Mouse (Mus musculus): ENCODE data around the gene Uri1.
A peak's percentile ranks its signal among the peaks of the same experiment; 100 is the strongest.

Uri1 gene

DNA sequence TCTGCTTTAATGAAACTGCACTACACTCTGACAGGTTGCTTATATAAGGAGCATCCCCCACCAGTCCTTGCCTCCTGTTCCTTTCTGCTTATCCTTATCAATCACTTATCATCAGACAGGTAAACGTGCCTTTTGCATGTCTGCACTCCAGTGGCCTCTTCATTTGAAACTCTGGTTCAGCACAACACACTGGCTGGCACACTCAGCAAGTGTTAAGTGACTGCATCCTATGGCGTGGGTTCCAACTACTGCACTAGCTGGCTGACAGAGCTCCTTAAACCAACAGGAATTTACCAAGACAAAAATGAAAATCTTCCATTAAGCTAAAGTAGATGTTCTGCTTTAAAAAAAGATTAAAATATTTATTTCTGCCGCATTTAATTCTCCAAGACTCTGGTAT lies 9.4 kb downstream of the Uri1 start:
- no peak for DNase-seq (ENCODE audit: low spot score)

DNA sequence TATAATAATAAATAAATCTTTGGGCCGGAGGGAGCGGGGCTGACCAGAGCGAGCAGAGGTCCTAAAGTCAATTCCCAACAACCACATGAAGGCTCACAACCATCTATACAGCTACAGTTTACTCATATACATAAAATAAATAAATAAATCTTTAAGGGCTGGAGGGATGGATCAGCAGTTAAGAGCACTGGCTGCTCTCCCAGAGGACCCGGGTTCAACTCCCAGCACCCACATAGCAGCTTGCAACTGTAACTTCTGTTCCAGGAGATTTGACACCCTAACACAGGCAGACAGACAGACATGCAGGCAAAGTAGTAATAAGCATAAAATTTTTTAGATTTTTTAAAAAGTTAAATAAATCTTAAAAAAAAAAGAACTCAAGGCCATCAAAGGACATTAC lies 10.5 kb downstream of the Uri1 start:
- no peak for DNase-seq (ENCODE audit: low spot score)

DNA sequence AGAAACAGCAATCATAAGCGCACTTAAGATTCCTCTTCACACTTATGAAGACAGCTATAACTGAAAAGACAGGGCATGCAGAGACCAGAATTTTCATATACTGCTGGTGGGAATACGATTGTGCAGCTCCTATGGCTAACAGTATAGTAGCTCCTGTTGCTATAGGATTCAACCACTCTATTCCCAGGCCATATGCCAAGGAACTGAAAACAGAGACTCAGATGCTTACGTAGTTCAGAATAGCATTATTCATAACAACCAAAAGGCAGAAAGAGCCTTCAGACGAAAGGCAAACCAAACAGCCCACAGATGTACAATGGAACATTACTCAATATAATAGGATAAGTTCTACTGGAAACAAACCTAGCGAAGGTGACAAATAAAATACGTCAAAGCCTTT lies 15.0 kb downstream of the Uri1 start:
- DNase-seq (ENCODE audit: low spot score), result no peak

DNA sequence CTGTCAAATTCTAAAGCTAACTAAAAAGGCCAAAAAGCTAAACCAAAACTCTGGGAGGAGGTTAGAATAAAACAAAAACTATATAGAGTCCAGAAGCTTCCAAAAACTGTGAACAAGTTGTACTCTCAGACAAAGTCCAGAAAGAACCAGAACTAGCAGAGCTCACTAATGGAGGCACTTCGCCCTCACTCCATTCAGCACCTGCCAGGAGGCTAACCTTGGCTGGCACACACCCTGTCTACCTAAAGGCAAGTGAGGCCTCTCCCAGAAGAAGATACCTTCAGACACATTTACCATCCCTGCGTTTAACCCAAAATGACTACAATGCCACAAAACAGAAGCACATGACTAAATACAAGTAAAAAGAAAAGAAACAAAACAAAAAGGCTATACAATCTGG lies 20.9 kb downstream of the Uri1 start:
- DNase-seq (ENCODE audit: low spot score), result no peak

DNA sequence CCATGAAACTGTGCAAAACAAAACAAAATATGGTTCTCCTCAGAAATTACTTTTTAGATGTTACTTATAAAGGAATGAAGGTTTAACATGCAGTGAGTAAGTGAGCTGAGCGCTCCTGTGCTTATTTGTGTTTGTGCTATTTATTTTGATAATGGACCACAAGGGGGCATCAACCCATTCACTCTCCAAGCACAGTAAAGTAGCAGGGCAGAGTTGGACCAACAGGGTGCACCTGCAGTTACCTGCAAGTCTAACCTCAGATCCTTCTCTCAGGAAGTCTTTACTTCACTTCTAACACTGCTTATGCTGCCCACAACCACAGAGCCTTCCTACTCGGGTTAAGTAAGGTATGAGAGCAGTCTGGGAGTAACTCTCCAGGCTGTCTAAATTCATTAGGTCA lies 23.7 kb downstream of the Uri1 start:
- DNase-seq (ENCODE audit: low spot score), result no peak

DNA sequence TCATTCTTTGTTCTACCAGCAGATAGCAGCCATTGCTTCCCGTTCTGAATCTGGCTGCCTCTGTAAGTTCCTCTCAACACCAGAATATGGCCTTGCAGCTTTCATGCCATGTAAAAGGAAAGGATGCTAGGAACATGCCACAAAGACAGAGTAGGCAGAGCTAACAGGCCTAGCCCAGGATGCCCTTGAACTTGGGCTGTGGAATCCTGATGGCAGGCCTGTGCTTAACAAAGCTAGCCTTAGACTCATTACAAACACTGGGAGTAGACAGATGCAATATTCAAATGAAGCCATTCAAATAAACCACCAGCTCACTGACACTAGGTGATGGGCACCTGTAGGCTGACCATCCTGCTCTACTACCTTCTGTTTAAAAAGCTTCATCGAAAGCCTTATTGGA lies 30.5 kb downstream of the Uri1 start:
- DNase-seq (ENCODE audit: low spot score), result no peak

DNA sequence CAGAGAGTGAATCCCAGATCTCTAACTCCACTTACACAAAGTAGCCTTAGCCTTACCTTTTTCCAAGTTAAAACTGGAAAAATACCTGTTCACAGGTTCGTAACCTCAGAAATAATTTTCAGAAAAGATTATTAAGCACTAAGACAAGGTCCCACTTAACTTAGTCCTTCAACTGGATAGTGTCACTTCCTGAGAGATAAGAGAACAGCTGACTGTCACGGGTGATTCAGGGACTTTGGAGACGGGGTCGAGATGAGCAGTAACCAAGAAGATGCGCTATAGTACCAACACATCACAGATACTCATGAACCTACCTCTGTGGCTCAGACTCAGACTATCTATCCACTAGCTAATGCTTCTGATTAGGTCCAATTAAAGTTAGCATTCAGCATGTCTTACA lies 38.5 kb downstream of the Uri1 start:
- DNase-seq (ENCODE audit: low spot score), result no peak

DNA sequence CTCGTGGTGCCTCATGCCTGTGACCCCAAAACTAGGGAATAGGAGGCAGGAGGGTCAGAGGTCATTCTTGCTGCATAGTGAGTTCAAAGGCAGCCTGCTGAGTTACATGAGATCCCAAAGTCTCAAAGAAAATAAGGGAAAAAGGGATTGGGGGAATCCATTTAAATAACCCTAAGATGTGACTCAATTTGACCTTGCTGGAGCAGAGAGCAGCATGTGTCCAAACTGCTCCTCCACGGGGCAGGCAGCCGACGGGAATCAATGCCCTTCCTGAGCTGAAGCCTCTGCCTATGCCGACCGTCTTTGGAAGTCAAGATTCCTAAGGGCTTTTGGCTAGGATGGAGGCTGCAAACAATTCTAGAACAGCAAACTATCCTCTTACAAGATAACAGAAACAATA lies 39.9 kb downstream of the Uri1 start:
- DNase-seq (ENCODE audit: low spot score), result peak; percentile 26

DNA sequence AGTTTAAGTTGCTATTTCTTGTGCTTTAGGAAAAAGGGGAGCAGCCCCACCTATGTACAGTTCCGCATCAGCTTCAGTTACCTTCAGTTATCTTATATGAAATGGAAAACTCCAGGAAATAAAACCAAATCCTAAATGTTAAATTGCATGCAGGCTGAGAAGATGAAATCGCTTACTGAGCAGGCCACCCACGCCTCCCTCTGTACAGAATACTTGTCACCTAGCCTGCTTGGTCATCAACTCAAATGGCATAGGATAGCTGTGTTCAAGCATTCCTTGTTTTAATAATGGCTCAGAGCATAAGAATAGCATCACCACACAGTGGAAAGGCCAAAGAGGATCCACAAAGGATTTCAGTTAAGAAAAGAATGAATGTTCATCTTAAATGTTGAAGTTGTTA lies 43.6 kb downstream of the Uri1 start:
- no peak for DNase-seq (ENCODE audit: low spot score)

DNA sequence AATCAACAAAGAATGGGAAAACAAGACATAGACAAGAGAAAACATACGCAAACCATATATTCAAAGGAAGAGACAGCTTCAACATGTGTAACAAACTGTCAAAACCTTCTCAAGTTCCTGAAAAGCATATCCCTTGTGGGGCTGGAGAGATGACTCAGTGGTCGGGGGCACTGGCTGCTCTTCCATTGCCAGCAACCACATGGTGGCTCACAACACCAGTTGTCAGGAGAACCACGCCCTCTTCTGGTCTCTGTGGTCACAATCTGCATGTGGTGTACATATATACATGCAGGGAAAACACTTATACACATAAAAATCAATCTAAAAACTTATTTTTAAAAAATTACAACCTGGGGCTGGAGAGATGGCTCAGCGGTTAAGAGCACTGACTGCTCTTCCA lies 44.9 kb downstream of the Uri1 start:
- DNase-seq (ENCODE audit: low spot score), result no peak

DNA sequence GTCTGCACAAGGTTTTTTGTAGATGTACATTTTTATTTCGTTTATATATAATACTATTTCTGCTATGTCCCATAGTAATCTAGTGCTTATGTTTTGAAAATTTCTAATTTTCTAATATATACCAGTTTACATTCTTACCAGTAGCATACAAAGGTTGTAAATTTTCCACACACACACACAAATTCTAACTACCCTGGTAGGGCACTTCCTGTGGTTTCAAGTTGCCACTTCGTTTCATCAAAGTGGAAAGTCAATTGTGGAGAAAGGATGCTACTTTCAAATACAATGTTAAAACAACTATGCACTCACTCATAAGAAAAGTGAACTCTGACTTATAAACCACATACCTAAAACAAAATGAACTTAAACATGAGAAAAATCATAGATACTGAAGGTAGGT lies 45.7 kb downstream of the Uri1 start:
- no peak for DNase-seq (ENCODE audit: low spot score)

DNA sequence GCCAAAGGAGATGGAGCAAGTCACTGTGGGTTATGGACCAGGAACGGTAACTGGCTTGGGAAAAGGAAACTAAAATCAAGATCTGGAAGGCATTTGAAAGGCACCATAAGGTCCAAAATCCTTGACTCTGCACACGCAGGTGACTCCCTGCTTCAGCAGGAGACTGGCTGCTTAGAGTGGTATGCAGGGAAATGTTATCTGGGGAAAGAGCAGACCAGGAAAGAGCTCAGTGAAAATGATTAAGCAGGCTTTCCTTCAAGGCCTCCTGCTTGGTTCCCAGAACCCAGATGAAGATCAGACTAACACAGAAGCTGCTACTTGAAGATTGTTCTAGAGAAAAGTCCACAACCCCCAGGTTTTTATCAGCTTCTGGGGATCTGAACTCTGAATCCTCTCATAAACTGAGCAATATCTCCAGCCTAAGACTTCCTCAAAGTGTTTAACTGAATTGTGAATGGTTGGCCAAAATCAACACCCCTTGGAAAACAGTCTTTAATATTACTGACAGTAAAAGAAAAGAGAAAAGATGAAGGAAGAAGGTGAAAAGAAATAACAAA lies 50.3 kb downstream of the Uri1 start:
- DNase-seq (ENCODE audit: low spot score), result no peak

DNA sequence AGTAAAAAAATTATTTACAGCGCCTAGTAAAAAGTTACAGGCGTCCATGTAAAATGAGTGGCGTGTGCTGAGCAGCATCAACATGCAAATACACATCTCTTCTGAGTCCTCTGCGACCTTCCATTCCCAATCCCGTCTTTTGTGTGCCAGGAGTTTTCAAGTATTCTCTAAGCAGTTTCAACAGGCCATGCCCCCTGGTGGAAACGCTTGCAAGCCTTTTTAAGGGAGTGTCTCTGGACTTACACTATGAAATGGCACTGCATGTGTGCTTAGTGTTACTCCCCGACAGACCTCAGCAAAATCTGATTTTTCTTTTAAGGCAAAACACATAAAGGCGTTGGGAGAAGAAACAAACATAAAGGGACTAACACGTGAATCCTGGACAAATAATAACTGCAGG lies 50.8 kb downstream of the Uri1 start:
- DNase-seq (ENCODE audit: low spot score), result peak; percentile 49

DNA sequence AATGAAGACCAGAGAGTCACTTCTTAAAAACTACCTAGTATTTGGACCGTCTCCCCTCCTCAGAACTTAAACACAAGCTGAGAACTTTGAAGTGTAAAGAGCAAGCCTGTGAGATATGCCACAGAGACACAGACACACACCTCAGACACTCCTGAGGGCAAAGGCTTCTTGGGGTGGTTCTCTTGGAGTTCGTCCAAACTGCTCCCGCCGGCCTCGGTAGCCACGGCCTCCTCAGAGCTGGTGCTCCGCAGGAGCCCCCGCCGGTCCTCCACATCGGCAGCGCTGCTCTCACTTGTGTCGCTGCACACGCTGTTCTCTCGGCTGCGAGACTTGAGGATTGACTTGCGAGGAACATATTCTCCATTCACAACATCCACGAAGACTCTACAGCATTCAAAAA lies 61.0 kb downstream of the Uri1 start:
- DNase-seq (ENCODE audit: low spot score), result no peak

DNA sequence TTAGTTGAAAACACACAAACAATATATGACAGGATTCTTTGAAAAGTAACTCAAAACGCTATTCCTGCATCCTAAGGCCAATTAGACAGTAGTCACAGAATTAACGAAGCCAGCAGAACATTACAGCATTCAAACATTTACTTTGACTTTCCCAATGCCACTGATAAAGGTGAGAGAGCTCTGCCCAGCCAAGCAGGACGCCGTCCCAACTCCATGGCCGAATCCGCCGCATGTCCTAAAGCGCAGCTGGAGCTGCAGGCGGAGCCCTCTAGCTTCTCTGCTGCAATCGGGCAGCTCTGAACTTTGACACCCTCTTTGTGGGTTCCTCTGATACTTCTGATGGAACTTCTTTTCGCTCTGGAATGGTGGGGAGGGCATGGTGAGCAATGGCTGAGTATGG lies 62.1 kb downstream of the Uri1 start:
- no peak for DNase-seq (ENCODE audit: low spot score)

DNA sequence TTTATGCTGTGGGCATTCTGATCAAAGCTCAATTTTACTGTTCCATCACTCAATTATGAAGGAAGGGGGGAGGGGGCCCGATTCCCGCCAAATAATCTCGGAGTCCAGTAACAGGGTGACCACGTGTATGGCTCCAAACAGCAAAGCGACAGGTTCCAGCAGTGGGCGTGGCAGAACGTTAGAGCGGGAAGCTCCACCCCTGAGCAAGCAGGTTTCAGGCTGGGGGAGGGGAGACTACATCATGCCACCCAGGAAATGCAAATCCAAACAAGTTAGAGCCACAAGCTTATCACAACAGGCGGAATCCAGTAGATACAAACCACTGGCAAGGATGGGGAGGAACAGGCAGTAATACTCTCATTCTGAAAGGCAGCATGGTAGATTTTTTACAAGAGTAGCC lies 71.5 kb downstream of the Uri1 start:
- DNase-seq (ENCODE audit: low spot score), result no peak

DNA sequence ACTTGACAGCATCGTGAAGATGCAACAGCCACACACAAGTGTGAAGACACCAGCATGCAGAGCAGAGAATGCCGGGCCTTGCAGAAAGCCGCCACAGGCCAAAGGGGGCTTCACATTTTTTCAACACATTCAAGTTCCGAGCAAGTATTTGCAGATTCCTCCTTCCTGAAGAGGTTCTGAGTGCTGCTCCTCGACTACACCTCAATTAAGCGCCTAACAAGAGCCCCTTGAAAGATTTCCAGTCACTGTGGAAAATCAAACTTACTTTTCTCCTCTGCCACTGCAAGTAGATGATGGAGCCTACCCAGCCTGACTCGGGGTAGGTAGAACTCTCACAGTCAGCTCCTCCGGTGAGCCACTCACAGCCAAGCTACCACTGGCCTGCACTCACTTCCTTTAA lies 86.9 kb downstream of the Uri1 start:
- DNase-seq (ENCODE audit: low spot score), result no peak

DNA sequence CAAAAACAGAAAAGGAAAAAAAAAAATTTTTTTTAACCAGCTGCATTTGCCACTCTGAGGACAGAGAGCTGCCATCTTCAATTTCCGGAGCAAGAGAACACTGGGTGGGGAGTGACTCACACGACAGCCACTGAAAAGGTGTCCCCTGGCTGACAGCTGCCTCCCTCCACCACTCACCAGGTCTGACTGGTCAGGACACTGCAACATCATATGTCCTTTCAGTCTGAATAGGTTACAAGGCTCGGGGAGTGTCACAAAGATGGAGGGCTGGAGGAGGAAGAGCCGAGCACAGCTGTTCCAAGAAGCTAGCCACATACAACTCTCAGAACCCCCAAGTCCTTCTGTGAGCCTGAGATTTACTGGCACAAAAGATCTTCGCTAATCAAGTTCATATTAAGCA lies 87.6 kb downstream of the Uri1 start:
- no peak for DNase-seq (ENCODE audit: low spot score)

DNA sequence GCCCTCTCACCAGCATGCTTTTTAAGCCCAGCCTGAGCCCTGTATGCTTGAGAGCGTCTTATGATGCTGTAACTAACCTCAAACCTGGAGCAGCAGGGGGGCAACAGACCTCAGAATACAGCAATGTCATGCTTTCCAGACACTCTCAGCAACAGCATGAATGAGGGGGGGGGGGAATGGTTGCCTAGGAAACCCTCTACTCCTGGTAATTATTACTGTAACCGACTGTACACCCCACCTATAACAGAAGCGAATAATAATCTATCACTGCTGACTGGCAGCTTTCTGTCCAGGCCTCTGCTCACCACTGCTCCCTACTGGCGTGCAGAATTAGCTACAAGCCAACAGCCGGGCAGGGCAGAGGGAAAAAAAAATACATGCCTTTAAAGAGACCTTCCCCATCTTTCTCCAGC lies 88.6 kb downstream of the Uri1 start:
- DNase-seq (ENCODE audit: low spot score), result peak; percentile 65

DNA sequence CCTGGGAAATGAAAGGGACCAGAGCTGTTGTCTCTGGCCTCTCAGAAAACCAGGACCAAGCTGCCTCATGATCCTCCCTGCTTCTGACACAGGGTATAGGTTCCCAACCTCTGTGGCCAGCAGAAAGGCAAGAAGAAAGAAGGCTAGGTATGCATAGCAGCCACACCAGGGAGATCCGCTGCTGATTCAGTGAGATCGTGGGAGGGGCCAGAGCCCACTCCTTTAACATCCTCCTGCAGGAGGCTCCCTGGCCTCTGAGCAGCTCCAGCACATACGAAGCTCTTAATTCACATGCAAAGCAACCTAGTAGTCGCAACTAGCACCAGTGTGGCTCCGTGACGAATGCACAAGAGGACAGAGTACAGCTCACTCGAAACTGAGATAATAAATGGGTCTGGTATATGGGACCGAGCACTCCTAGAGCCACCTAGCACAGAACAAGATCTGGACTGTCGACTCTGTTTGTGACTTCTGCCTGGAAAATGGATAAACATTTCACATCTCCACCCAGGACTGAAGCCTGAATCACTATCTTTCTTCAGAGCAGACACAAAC lies 89.5 kb downstream of the Uri1 start:
- peak; percentile 17 for DNase-seq (ENCODE audit: low spot score)

DNA sequence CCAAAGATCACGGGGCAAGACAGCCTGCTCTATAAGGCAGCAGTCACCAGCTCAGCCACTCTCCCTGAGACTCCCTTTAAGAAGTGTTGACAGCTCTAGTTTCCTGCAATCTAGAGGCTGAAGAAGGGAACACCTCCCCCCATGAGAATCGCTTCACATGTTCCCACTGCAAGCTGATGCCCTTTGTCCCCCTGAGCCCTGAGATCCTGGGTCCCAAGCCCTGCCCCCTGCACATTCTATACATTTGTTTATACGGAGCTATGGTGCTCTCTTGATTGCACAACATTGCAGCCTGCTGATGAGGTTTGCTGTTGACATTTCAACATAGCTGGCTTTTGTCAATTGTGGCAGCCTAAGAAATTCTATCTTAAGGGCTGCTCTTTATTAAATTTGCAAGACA lies 91.7 kb downstream of the Uri1 start:
- peak; percentile 63 for DNase-seq (ENCODE audit: low spot score)

DNA sequence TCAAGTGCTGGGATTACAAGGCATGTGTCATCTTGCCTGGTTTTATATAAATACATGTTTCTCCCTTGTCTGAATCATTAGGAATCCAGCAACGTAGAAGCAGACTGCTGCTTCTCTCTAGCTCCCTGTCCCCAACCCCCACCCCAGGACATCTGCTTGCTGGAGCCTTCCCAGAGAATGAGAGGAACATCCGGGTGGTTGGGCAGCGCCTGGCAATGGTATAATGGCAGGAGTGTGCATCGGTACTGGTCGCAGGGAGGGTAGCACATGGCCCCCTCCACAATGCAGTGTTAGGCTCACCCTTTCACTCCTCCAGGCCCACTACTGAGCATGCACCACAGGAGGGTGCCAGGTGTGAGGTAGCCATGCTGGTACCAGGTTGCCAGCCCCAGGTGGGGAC lies 93.6 kb downstream of the Uri1 start:
- DNase-seq (ENCODE audit: low spot score), result no peak

DNA sequence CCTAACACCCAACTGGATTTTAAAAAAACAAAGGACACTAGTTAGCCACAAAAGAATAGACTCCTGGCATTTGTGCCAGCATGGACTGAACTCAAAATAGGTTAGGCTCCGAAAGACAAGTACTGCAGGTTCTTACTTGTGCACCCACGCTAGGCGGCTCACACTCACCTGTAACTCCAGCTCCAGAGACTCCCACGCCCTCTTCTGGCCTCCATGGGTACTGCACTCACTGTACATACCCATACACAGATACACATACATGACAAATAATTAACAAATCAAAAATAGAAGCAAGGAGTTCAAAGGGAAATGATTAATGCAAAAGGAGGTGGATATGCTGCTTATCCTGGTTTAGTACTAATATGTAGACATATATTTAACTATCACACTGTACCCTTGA lies 100.4 kb downstream of the Uri1 start:
- DNase-seq (ENCODE audit: low spot score), result no peak

DNA sequence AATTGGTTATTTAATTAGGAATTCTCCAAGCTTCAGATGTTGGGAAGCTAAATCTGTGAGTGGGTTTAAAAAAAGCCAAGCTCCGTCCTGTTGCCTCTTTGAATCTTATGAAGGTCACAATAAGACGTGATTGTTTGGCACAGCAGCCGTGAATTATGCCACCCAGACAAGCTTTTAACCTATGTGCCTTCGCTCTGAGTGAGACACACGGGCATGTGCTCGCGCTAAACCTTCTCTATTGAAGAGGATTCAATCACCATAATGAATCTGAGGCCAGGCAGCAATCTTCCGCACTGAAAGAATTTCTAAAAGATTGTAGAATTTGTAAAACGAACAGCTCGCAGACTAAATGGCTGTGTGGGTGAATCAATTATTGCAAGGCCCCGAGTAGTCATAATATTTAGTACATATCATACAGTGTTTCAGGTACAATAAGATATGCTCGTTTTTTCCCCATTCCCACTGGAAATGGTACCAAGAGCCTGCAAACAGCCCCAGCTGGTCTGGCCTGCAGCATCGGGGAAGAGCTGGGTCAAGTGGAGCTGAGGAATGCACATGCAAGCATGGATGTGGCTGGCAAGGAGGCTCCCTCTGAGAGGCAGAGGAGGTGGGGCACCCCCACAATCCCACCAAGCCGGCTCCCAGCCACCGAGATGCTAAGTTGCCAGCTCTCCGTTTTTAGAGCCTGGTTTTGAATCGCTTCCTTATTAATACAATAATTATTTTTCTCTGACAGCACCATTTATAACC lies 101.5 kb downstream of the Uri1 start:
- no peak for DNase-seq (ENCODE audit: low spot score)
